Mouse (Mus musculus) liver, embryonic 11.5 days (tissue): Measurements from ENCODE around the gene Casp14. TPM values are rescaled to one million over a fixed set of nuclear protein-coding genes. Genes with fewer than 3 reads are reported as not detected.

Experiments
- ATAC-seq: fragments of 200-750 bp; cut with Nextera tagmentation; replicated peaks from 2 replicates; pipeline ENCODE4 v1.8.0; 2017; ENCODE audit warnings: moderate number of reproducible peaks, mild to moderate bottlenecking, moderate TSS enrichment, moderate library complexity; ENCODE audit not compliant: low FRiP score
- DNase-seq: peaks from one replicate; pipeline ENCODE4 v3.0.0-alpha.2; 2017; ENCODE audit warnings: low spot score
- H3K27ac ChIP-seq: fragments of 300-500 bp; sonication (generic); 2 replicates; pipeline ENCODE4 v1.5.1; 2014; ENCODE audit warnings: mild to moderate bottlenecking, low read depth, low read length, control low read depth
- H3K27me3 ChIP-seq: fragments of 300-500 bp; sonication (generic); replicated peaks from 2 replicates; pipeline ENCODE4 v1.6.1; 2014; ENCODE audit warnings: low read length, mixed read lengths; ENCODE audit not compliant: control insufficient read depth, insufficient read depth
- H3K36me3 ChIP-seq: fragments of 300-500 bp; sonication (generic); 2 replicates; pipeline ENCODE4 v1.6.1; 2014; ENCODE audit warnings: mild to moderate bottlenecking, low read length, moderate library complexity, mixed read lengths; ENCODE audit not compliant: control insufficient read depth, insufficient read depth
- H3K4me1 ChIP-seq: fragments of 300-500 bp; sonication (generic); replicated peaks from 2 replicates; pipeline ENCODE4 v1.6.1; 2014; ENCODE audit warnings: low read length, mixed read lengths; ENCODE audit not compliant: control insufficient read depth, insufficient read depth
- H3K4me2 ChIP-seq: fragments of 300-500 bp; sonication (generic); 2 replicates; pipeline ENCODE4 v1.6.1; 2014; ENCODE audit warnings: mild to moderate bottlenecking, control low read depth, moderate library complexity
- H3K4me3 ChIP-seq: fragments of 300-500 bp; sonication (generic); 2 replicates; pipeline ENCODE4 v1.5.1; 2014; ENCODE audit warnings: low read depth, low read length, control low read depth
- H3K9ac ChIP-seq: fragments of 300-500 bp; sonication (generic); 2 replicates; pipeline ENCODE4 v1.6.1; 2014; ENCODE audit warnings: low read depth, low read length, control low read depth
- H3K9me3 ChIP-seq: fragments of 300-500 bp; sonication (generic); 2 replicates; pipeline ENCODE4 v1.6.1; 2016; ENCODE audit warnings: low read length, inconsistent platforms, mixed read lengths; ENCODE audit not compliant: control insufficient read depth
- WGBS: fragments of 180-500 bp; shearing (Covaris S2); extraction: QIAGEN DNeasy Blood & Tissue Kit; methylation state at CpG from one replicate; pipeline ENCODE4 v1.1.7; 2014; 5-methylcytosine and 5-hydroxymethylcytosine counted together
- polyA plus RNA-seq: library from polyadenylated mRNA; unstranded; fragments of >200 nt; fragmentation: Nextera tagmentation; extraction: Ambion mirVana; gene quantifications from 2 replicates; pipeline ENCODE4 v1.2.1, GENCODE M21; 2014

Gene Casp14
- polyA plus RNA-seq, 1 experiment from 2014 or later, result not detected

DNA sequence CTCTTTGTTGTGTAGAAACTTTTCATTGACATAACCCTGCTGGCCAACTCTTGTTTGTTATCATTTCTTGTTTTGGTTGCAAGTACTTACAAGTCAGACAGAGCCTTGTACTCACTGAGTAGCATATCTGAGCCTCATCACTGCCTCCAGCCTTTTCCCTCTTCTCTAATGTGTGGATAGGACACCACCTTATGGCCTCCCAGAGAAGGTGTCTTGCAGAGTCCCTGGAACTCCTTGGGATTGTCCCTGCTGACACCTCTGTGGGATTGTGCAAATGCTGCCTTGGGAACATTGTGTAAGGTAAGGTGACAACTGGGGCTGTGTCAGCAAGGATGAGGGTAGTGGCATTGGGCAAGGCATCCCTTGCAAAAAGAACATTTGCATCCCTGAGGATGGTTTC is 25.6 kb upstream of the Casp14 start:
- no peak overlapping the region for H3K27ac ChIP-seq
- H3K4me3 ChIP-seq, result no peak overlapping the region
- no peaks in the 10 kb centered on the region for H3K27me3 ChIP-seq
- no peak overlapping the region for H3K4me2 ChIP-seq
- no peak overlapping the region for H3K9ac ChIP-seq
- no peaks in the 10 kb centered on the region; the same call in 1 of the 2 replicates for H3K9me3 ChIP-seq
- H3K36me3 ChIP-seq, result no peaks in the 10 kb centered on the region
- DNase-seq (no peak), ATAC-seq (no peak)
- H3K4me1 ChIP-seq, result no peaks in the 10 kb centered on the region

DNA sequence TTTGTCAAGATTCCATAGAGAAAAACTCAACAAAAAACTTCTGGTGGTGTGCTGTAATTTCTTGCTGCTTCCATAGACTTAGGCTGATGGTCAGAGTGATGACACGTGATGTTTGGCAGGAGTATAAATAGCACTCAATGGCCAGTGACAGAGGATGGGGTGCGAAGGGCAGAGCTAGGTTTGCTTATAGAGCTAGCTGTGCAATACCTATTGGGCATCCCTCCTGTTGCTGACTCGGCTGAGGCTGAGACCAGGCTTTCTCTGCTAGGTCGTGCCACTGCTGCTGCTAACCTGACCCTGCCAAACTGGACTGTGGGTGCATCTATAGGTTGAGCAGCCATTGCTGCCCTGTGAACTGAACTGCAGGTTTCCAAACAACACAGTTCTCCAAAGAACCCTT is 21.7 kb upstream of the Casp14 start:
- DNase-seq (no peak), ATAC-seq (no peak)
- Histone ChIP-seq H3K36me3 (no peaks in the 10 kb centered on the region), H3K4me3 (no peak overlapping the region), H3K9me3 (no peaks in the 10 kb centered on the region; the same call in 1 of the 2 replicates), H3K9ac (no peak overlapping the region), H3K4me2 (no peak overlapping the region), H3K27ac (no peak overlapping the region), H3K4me1 (no peaks in the 10 kb centered on the region), H3K27me3 (no peaks in the 10 kb centered on the region)
- WGBS, result 66% methylated on average over 4 of the region's 4 CpGs

- no peak for DNase-seq
- no peak overlapping the region for H3K4me2 ChIP-seq
- H3K4me3 ChIP-seq, result no peak overlapping the region
- no peak overlapping the region for H3K27ac ChIP-seq
- H3K9me3 ChIP-seq, result no peaks in the 10 kb centered on the region
- H3K9ac ChIP-seq, result no peak overlapping the region
- ATAC-seq, result no peak
- WGBS, result 81% methylated on average over 5 of the region's 5 CpGs
- H3K27me3 ChIP-seq, result no peaks in the 10 kb centered on the region
- H3K4me1 ChIP-seq, result no peaks in the 10 kb centered on the region
- H3K36me3 ChIP-seq, result no peaks in the 10 kb centered on the region
Observed at GRCm38 (mm10) chr10:78727876-78728275, 9.8 kb upstream of the Casp14 start.

DNA sequence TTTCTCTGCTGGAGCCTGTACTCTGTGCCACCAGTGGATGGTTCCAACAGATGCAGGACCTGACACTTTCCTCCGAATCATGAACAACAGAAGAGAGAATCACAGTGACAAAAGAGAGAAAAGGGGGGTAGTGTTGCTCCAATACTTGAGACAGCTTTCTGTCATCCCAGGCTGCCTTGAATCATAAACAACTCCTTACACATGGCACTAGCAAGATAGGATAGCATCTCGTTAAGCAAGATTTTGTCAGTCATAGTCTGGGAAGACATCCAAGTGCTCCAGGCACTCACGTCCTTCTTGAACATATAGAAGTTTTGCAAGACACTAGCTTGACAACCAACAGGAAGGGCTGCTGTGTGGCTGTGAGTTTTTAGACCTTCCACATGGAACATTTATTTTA is 8.9 kb upstream of the Casp14 start:
- no peak overlapping the region for H3K4me3 ChIP-seq
- 59% methylated on average over 3 of the region's 3 CpGs for WGBS
- DNase-seq, result no peak
- no peak overlapping the region for H3K9ac ChIP-seq
- H3K4me2 ChIP-seq, result no peak overlapping the region
- no peak overlapping the region for H3K27ac ChIP-seq
- no peaks in the 10 kb centered on the region for H3K9me3 ChIP-seq
- no peaks in the 10 kb centered on the region for H3K27me3 ChIP-seq
- no peak for ATAC-seq
- no peaks in the 10 kb centered on the region for H3K4me1 ChIP-seq
- no peaks in the 10 kb centered on the region for H3K36me3 ChIP-seq

GRCm38 (mm10) chr10:78723416-78723815 is 5.3 kb upstream of the Casp14 start:
- DNase-seq (no peak), ATAC-seq (no peak)
- H3K4me2 ChIP-seq, result no peak overlapping the region
- H3K4me3 ChIP-seq, result no peak overlapping the region
- H3K27ac ChIP-seq, result no peak overlapping the region
- H3K9me3 ChIP-seq, result no peaks in the 10 kb centered on the region
- H3K4me1 ChIP-seq, result no peaks in the 10 kb centered on the region
- no peaks in the 10 kb centered on the region for H3K27me3 ChIP-seq
- 37% methylated on average over 2 of the region's 2 CpGs for WGBS
- H3K9ac ChIP-seq, result no peak overlapping the region
- no peaks in the 10 kb centered on the region for H3K36me3 ChIP-seq

- H3K9ac ChIP-seq, result no peak overlapping the region
- no peak for DNase-seq
- 70% methylated on average over 2 of the region's 2 CpGs for WGBS
Observed at GRCm38 (mm10) chr10:78722654-78723053, 4.6 kb upstream of the Casp14 start.

DNA sequence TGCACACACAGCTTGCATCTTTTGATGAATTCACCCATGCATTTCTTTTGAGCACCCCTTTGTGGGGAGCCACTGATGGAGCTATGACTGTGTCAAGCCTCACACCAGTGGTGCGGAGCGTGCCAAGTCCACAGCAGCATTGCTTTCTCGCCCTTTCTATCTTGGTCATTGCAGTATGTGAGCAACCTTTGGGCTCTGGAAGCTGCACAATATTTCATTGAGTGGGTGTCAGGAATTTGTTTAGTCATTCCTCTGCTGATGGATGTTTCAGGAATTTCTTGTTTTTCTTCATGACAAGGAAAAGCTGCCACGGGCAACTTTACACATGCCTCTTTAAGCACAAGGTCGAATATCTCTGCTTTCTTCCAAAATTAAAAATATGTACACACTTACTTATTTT is 3.9 kb upstream of the Casp14 start:
- DNase-seq, result no peak
- no peak overlapping the region for H3K9ac ChIP-seq
- H3K27me3 ChIP-seq, result no peaks in the 10 kb centered on the region

More at GRCm38 (mm10) chr10:78722654-78723053, 4.6 kb upstream of the Casp14 start:
- no peak overlapping the region for H3K4me2 ChIP-seq
- no peaks in the 10 kb centered on the region for H3K36me3 ChIP-seq
- H3K4me1 ChIP-seq, result no peaks in the 10 kb centered on the region
- H3K27ac ChIP-seq, result no peak overlapping the region
- ATAC-seq, result no peak
- no peak overlapping the region for H3K4me3 ChIP-seq
- no peaks in the 10 kb centered on the region for H3K9me3 ChIP-seq
- H3K27me3 ChIP-seq, result no peaks in the 10 kb centered on the region

GRCm38 (mm10) chr10:78716231-78716630 is 1.9 kb downstream of the Casp14 start:
- H3K4me1 ChIP-seq, result no peaks in the 10 kb centered on the region
- H3K4me2 ChIP-seq, result no peak overlapping the region
- no peak overlapping the region for H3K27ac ChIP-seq
- no peaks in the 10 kb centered on the region for H3K9me3 ChIP-seq
- DNase-seq, result no peak
- no peak for ATAC-seq
- H3K27me3 ChIP-seq, result no peaks in the 10 kb centered on the region
- H3K36me3 ChIP-seq, result no peaks in the 10 kb centered on the region
- H3K4me3 ChIP-seq, result no peak overlapping the region
- no peak overlapping the region for H3K9ac ChIP-seq

More for the DNA sequence above, 3.9 kb upstream of the Casp14 start:
- Histone ChIP-seq H3K4me2 (no peak overlapping the region), H3K4me3 (no peak overlapping the region), H3K9me3 (no peaks in the 10 kb centered on the region), H3K4me1 (no peaks in the 10 kb centered on the region), H3K36me3 (no peaks in the 10 kb centered on the region), H3K27ac (no peak overlapping the region)
- no peak for ATAC-seq
- WGBS, result 77% methylated on average over 5 of the region's 5 CpGs

DNA sequence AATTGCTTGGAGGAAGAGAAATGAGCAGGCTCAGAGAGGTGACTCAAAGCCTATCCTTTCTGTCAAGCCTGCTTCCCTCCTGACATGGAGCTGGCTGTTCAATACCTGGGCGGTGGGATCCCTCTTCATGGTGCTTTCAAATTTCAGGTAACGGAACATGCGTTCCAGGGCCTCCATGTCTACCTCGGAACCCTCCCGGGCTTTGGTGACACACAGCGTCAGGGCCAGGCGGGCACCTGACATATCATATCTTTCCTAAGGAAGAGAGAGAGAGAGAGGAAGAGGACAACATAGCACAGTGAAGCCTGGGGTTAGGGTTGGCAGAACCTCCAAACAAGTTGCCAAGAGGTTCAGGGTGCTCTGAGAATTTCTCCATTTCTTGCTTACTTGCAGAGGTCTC is 2.9 kb downstream of the Casp14 start:
- H3K4me2 ChIP-seq, result no peak overlapping the region
- H3K4me1 ChIP-seq, result no peaks in the 10 kb centered on the region
- no peaks in the 10 kb centered on the region for H3K9me3 ChIP-seq
- 96% methylated on average over 7 of the region's 7 CpGs for WGBS
- ATAC-seq (no peak), DNase-seq (no peak)
- no peak overlapping the region for H3K4me3 ChIP-seq
- no peaks in the 10 kb centered on the region for H3K36me3 ChIP-seq
- H3K27me3 ChIP-seq, result no peaks in the 10 kb centered on the region
- H3K27ac ChIP-seq, result no peak overlapping the region
- H3K9ac ChIP-seq, result no peak overlapping the region
